Mouse (Mus musculus): ENCODE data around the gene Slco2b1. TPM values are rescaled to one million over a fixed set of nuclear protein-coding genes. Genes with fewer than 3 reads are reported as not detected.
"Not testable (repeated sequence)": the region's sequence is repeated elsewhere in the genome, so short reads cannot be mapped to it uniquely, and the experiment has no call there.

The Slco2b1 gene
- polyA plus RNA-seq (2015; fragmentation: Nextera tagmentation; extraction: Ambion mirVana) = 2.7 and 3.1 TPM in 2 replicates

DNA sequence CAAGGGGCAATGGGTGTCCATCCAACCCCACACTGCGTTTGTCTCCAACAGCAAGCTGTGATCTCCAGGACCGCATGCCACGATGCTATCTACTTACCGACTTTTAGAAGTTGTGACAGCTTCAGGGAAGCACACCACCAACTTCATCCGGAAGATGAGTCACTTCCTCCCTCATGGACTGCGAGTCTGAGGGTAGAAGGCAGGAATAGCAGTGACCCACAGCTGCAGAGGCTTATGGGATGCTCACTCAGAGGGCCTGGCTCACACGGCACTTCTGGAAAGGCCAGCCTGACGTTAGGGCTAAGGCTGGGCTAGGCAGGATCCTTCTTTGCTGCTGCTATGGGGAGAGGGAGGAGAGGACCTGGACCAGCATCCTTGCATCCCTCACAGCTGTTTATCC is at the start of gene Slco2b1:
TSS of gene Slco2b1 (minus strand) at position 175 of the 400 bp plus-strand sequence.
- Histone ChIP-seq H3K9me3 (no peaks in the 10 kb centered on the region), H3K27ac (no peak within 1 kb of the TSS), H3K36me3 (no peaks in the 10 kb centered on the region), H3K27me3 (replicated peaks) (no peaks in the 10 kb centered on the region; the same call in 1 of the 2 replicates), H3K4me2 (replicated peaks) (no peak within 1 kb of the TSS), H3K9ac (no peak within 1 kb of the TSS), H3K4me1 (replicated peaks) (peaks cover 16% of the 10 kb centered on the region), H3K4me3 (replicated peaks) (no peak within 1 kb of the TSS)
- ATAC-seq = no peak
- WGBS = 69% methylated on average over 8 of the region's 8 CpGs

GRCm38 (mm10) chr7:99739276-99739675 is 28.1 kb upstream of the Slco2b1 start:
- WGBS = 31% methylated on average over 9 of the region's 9 CpGs
- ATAC-seq = peak; percentile 39; the same call in 1 of the 2 replicates

DNA sequence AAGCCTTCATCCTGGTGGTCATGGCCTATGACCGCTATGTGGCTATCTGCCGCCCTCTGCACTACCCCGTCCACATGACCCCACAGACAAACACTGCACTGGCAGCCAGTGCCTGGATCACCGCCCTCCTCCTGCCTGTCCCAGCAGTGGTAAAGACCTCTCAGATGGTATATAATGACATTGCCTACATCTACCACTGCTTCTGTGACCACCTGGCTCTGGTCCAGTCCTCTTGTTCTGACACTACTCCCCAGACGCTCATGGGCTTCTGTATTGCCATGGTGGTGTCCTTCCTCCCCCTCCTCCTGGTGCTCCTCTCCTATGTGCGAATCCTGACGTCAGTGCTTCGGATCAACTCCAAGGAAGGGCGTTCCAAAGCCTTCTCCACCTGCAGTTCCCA is 24.4 kb upstream of the Slco2b1 start:
- not testable (repeated sequence) for ATAC-seq; H3K4me1 ChIP-seq (replicated peaks); H3K4me2 ChIP-seq (replicated peaks); H3K27me3 ChIP-seq (replicated peaks); H3K9me3 ChIP-seq; H3K27ac ChIP-seq; H3K9ac ChIP-seq; H3K36me3 ChIP-seq; H3K4me3 ChIP-seq (replicated peaks)
- 94% methylated on average over 9 of the region's 9 CpGs for WGBS

More at GRCm38 (mm10) chr7:99739276-99739675, 28.1 kb upstream of the Slco2b1 start:
- H3K27ac ChIP-seq = peak overlapping the region; percentile 42; the same call in 1 of the 2 replicates
- no peaks in the 10 kb centered on the region for H3K27me3 ChIP-seq (replicated peaks)
- H3K4me2 ChIP-seq (replicated peaks) = no peak overlapping the region
- peaks cover 3% of the 10 kb centered on the region; the same call in 1 of the 2 replicates for H3K4me1 ChIP-seq (replicated peaks)
- no peaks in the 10 kb centered on the region for H3K9me3 ChIP-seq
- H3K36me3 ChIP-seq = no peaks in the 10 kb centered on the region
- H3K4me3 ChIP-seq (replicated peaks) = no peak overlapping the region
- no peak overlapping the region for H3K9ac ChIP-seq

GRCm38 (mm10) chr7:99734612-99735011 is 23.5 kb upstream of the Slco2b1 start:
- no peaks in the 10 kb centered on the region for H3K36me3 ChIP-seq
- no peak for ATAC-seq
- H3K9ac ChIP-seq = no peak overlapping the region
- peaks cover 3% of the 10 kb centered on the region; the same call in 1 of the 2 replicates for H3K4me1 ChIP-seq (replicated peaks)
- H3K9me3 ChIP-seq = no peaks in the 10 kb centered on the region
- WGBS = 93% methylated on average over 2 of the region's 2 CpGs
- H3K27ac ChIP-seq = no peak overlapping the region
- H3K27me3 ChIP-seq (replicated peaks) = no peaks in the 10 kb centered on the region
- H3K4me3 ChIP-seq (replicated peaks) = no peak overlapping the region
- no peak overlapping the region for H3K4me2 ChIP-seq (replicated peaks)

- H3K4me3 ChIP-seq (replicated peaks) = no peak within 1 kb of the TSS
- H3K4me2 ChIP-seq (replicated peaks) = no peak within 1 kb of the TSS
- no peak within 1 kb of the TSS for H3K27ac ChIP-seq
- no peaks in the 10 kb centered on the region for H3K9me3 ChIP-seq
- no peaks in the 10 kb centered on the region for H3K27me3 ChIP-seq (replicated peaks)
- ATAC-seq = no peak
- no peak within 1 kb of the TSS for H3K9ac ChIP-seq
- 72% methylated on average over 2 of the region's 2 CpGs for WGBS
- no peaks in the 10 kb centered on the region for H3K36me3 ChIP-seq
- no peaks in the 10 kb centered on the region for H3K4me1 ChIP-seq (replicated peaks)
Observed at GRCm38 (mm10) chr7:99729973-99730372, 18.8 kb upstream of the Slco2b1 start, which contains the start of gene Olfr520. Gene Olfr520 (plus strand): TSS chr7:99730273.

- no peaks in the 10 kb centered on the region for H3K9me3 ChIP-seq
- no peaks in the 10 kb centered on the region for H3K4me1 ChIP-seq (replicated peaks)
- H3K36me3 ChIP-seq = no peaks in the 10 kb centered on the region
- H3K4me3 ChIP-seq (replicated peaks) = no peak overlapping the region
- H3K27me3 ChIP-seq (replicated peaks) = no peaks in the 10 kb centered on the region
- H3K4me2 ChIP-seq (replicated peaks) = no peak overlapping the region
- 87% methylated on average over 2 of the region's 2 CpGs for WGBS
- H3K9ac ChIP-seq = no peak overlapping the region
- H3K27ac ChIP-seq = no peak overlapping the region
- no peak for ATAC-seq
Observed at GRCm38 (mm10) chr7:99716536-99716935, 5.4 kb upstream of the Slco2b1 start.

- Histone ChIP-seq H3K4me1 (replicated peaks) (peaks cover 6% of the 10 kb centered on the region), H3K27me3 (replicated peaks) (no peaks in the 10 kb centered on the region; the same call in 1 of the 2 replicates), H3K9ac (no peak overlapping the region), H3K9me3 (no peaks in the 10 kb centered on the region), H3K36me3 (no peaks in the 10 kb centered on the region), H3K4me2 (replicated peaks) (no peak overlapping the region), H3K27ac (no peak overlapping the region), H3K4me3 (replicated peaks) (no peak overlapping the region)
- WGBS = 92% methylated on average over 4 of the region's 4 CpGs
- no peak for ATAC-seq
Observed at GRCm38 (mm10) chr7:99712431-99712830, 1.3 kb upstream of the Slco2b1 start.

- no peak for ATAC-seq
- Histone ChIP-seq H3K27ac (no peak overlapping the region), H3K4me3 (replicated peaks) (no peak overlapping the region), H3K4me2 (replicated peaks) (no peak overlapping the region), H3K27me3 (replicated peaks) (no peaks in the 10 kb centered on the region; the same call in 1 of the 2 replicates), H3K9me3 (no peaks in the 10 kb centered on the region), H3K36me3 (no peaks in the 10 kb centered on the region), H3K9ac (no peak overlapping the region), H3K4me1 (replicated peaks) (peaks cover 16% of the 10 kb centered on the region)
- 22% methylated on average over 1 of the region's 1 CpGs for WGBS
Observed at GRCm38 (mm10) chr7:99710476-99710875, 664 bp downstream of the Slco2b1 start.

- Histone ChIP-seq H3K4me2 (replicated peaks) (no peak overlapping the region), H3K9me3 (no peaks in the 10 kb centered on the region), H3K27ac (no peak overlapping the region), H3K36me3 (no peaks in the 10 kb centered on the region), H3K9ac (no peak overlapping the region), H3K4me3 (replicated peaks) (no peak overlapping the region), H3K4me1 (replicated peaks) (peaks cover 16% of the 10 kb centered on the region), H3K27me3 (replicated peaks) (no peaks in the 10 kb centered on the region; the same call in 1 of the 2 replicates)
- ATAC-seq = no peak
- 59% methylated on average over 7 of the region's 7 CpGs for WGBS
Observed at GRCm38 (mm10) chr7:99709992-99710391, 1.1 kb downstream of the Slco2b1 start.

- Histone ChIP-seq H3K4me2 (replicated peaks) (no peak overlapping the region), H3K27ac (no peak overlapping the region)
- WGBS = 74% methylated on average over 5 of the region's 5 CpGs
Observed at GRCm38 (mm10) chr7:99708750-99709149, 2.4 kb downstream of the Slco2b1 start.

DNA sequence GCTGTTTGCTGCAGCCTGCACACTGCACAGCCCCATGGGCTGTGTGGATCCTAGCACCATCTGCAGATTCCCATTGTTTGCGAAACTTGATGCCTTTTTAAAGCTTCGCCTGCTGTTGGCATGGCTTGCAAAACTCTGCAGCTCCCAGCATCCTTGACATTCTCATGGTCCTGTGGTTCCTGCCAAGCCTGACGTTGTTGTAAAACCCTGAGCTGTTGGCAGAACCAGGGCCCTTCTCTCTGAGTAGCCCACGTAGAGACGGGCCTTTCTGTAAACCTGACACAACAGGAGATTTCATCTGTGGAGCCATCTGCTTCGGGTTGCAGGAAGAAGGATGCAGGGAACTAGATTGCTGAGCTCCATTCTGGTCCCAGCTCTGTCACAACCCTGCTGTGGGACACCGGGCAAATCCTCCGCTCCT is 2.8 kb downstream of the Slco2b1 start:
- H3K27me3 ChIP-seq (replicated peaks) = no peaks in the 10 kb centered on the region; the same call in 1 of the 2 replicates

More at GRCm38 (mm10) chr7:99708750-99709149, 2.4 kb downstream of the Slco2b1 start:
- no peaks in the 10 kb centered on the region for H3K9me3 ChIP-seq
- H3K4me3 ChIP-seq (replicated peaks) = no peak overlapping the region
- H3K27me3 ChIP-seq (replicated peaks) = no peaks in the 10 kb centered on the region; the same call in 1 of the 2 replicates
- no peaks in the 10 kb centered on the region for H3K36me3 ChIP-seq
- H3K9ac ChIP-seq = no peak overlapping the region
- H3K4me1 ChIP-seq (replicated peaks) = peaks cover 16% of the 10 kb centered on the region
- ATAC-seq = no peak

GRCm38 (mm10) chr7:99707671-99708070 is 3.5 kb downstream of the Slco2b1 start:
- Histone ChIP-seq H3K4me3 (replicated peaks) (no peak overlapping the region), H3K36me3 (no peaks in the 10 kb centered on the region), H3K27ac (no peak overlapping the region), H3K9ac (no peak overlapping the region), H3K9me3 (no peaks in the 10 kb centered on the region), H3K4me2 (replicated peaks) (no peak overlapping the region), H3K4me1 (replicated peaks) (peaks cover 16% of the 10 kb centered on the region), H3K27me3 (replicated peaks) (no peaks in the 10 kb centered on the region; the same call in 1 of the 2 replicates)
- ATAC-seq = no peak
- 82% methylated on average over 6 of the region's 6 CpGs for WGBS

More for the DNA sequence above, 2.8 kb downstream of the Slco2b1 start:
- H3K36me3 ChIP-seq = no peaks in the 10 kb centered on the region
- 65% methylated on average over 8 of the region's 8 CpGs for WGBS
- peaks cover 16% of the 10 kb centered on the region for H3K4me1 ChIP-seq (replicated peaks)
- H3K4me2 ChIP-seq (replicated peaks) = no peak overlapping the region
- H3K4me3 ChIP-seq (replicated peaks) = no peak overlapping the region
- H3K9me3 ChIP-seq = no peaks in the 10 kb centered on the region
- no peak overlapping the region for H3K9ac ChIP-seq
- no peak overlapping the region for H3K27ac ChIP-seq
- ATAC-seq = no peak

- Histone ChIP-seq H3K9ac (no peak overlapping the region), H3K36me3 (no peaks in the 10 kb centered on the region), H3K4me2 (replicated peaks) (no peak overlapping the region), H3K27me3 (replicated peaks) (no peaks in the 10 kb centered on the region; the same call in 1 of the 2 replicates), H3K9me3 (no peaks in the 10 kb centered on the region), H3K4me1 (replicated peaks) (peaks cover 20% of the 10 kb centered on the region), H3K4me3 (replicated peaks) (no peak overlapping the region), H3K27ac (peak overlapping the region; percentile 23; the same call in 1 of the 2 replicates)
- no peak for ATAC-seq
- 48% methylated on average over 4 of the region's 4 CpGs for WGBS
Observed at GRCm38 (mm10) chr7:99707038-99707595, 4.0 kb downstream of the Slco2b1 start.

Measured in intestine, embryonic 15.5 days (tissue).